Mouse (Mus musculus) megakaryocyte-erythroid progenitor cell, adult 5-6 weeks (primary cell): ENCODE measurements around the gene G6pc3. TPM values are rescaled to one million over a fixed set of nuclear protein-coding genes. Genes with fewer than 3 reads are reported as not detected.

Experiments
- ATAC-seq: replicated peaks from 2 replicates; pipeline ENCODE4 v1.8.0; 2016; ENCODE audit warnings: mild to moderate bottlenecking, inconsistent platforms; ENCODE audit not compliant: severe bottlenecking, poor library complexity, low FRiP score, low TSS enrichment
- total RNA-seq, 2 experiments: library from RNA; stranded (forward) in 1 of 2; stranded (reverse) in 1 of 2; fragments of 200-1000, 215-1000 nt in 1 of 2; fragments of >200 nt in 1 of 2; fragmentation: Nextera tagmentation in 1 of 2; gene quantifications; 2 replicates each; pipeline ENCODE4 v1.2.3; 2014 to 2017

The G6pc3 gene
- total RNA-seq, 2 experiments from 2014 or later: 59.4 to 93.3 TPM

DNA sequence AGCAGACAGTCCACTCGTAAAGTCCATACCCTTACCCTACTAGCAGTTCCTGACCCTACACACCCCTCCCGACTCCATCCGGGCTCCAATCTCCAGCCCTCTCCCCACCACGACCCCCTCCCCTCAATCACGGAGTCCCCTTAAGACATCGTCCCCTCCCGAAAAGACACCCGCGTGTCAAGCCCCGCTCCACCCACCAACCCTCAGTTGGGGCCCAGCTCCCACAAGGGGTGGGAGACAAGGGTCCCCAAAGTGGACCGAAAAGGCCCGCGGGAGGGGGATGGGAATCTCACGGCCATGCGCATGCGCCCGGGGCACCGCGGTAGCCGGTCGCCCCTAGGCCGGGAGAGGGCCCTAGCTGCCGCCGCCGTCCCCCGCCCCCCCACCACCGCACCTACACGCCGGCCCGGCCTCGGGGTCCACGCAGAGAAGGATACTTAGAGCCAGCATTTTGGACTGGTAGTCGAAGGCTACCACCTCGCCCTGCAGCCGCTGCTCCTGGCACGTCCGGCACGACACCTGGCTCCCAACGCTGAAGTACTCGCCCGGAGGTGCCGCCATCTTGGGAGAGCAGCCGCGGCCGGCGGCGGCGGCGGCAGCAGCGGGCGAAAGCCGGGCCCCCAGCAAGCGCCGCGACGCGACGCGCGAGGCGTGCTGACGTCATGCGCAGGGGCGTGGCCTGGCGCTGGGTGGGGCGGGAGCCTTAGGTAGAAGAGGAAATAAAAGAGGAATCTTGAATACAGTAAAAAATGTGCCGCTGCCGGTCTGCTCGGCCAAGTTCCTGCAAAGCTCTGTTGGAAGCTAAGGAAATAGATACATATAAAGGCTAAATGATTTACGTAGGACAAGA is 4.5 kb upstream of the G6pc3 start, which contains the start of gene Lsm12:
Gene Lsm12, minus strand, starts transcription at position 651 of the 850 bp plus-strand sequence.
- ATAC-seq: peak; percentile 74

- ATAC-seq: no peak
Measured at GRCm38 (mm10) chr11:102185677-102186076, 3.7 kb upstream of the G6pc3 start.

DNA sequence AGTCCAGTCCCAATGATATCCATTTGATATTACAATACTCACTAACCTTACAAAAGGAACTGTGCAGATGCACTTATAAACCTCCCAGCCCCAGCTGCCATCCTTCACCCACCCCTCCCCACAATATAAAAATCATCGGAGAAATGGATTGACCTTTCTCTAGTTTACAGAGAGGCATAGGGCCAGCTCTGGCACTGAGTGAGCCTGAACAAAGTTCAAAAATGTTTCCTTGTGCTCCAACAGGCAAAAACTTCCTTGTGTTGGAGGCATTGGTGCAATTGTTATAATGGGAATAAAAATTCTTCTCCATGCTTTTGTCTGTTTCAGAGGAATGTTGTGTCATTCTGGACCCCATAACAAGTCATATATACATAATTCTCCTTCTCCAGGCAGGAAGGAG is 3.2 kb upstream of the G6pc3 start:
- no peak for ATAC-seq

DNA sequence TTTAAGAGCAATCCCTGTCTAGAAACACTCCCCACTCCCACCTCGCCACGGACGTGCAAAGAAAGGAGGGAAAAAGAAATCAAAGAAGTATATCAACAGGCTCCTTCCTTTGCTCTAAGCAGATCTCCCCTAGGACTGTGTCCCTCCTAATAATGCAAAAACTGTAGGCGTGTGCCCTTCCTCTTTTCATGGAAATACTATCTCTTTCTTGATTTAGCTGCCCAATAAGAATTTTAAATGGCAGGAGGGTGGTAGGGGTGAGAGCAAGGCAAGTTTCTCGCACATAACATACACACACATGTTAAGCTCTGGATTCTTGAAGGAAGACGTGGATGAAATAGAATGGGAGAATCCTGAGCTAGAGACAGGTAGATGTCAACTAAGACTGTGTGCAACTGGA is 440 bp upstream of the G6pc3 start:
- ATAC-seq: no peak

- no peak for ATAC-seq
Measured at GRCm38 (mm10) chr11:102190848-102191247, 1.4 kb downstream of the G6pc3 start.

GRCm38 (mm10) chr11:102193657-102194440 is 4.4 kb downstream of the G6pc3 start:
- ATAC-seq: no peak

DNA sequence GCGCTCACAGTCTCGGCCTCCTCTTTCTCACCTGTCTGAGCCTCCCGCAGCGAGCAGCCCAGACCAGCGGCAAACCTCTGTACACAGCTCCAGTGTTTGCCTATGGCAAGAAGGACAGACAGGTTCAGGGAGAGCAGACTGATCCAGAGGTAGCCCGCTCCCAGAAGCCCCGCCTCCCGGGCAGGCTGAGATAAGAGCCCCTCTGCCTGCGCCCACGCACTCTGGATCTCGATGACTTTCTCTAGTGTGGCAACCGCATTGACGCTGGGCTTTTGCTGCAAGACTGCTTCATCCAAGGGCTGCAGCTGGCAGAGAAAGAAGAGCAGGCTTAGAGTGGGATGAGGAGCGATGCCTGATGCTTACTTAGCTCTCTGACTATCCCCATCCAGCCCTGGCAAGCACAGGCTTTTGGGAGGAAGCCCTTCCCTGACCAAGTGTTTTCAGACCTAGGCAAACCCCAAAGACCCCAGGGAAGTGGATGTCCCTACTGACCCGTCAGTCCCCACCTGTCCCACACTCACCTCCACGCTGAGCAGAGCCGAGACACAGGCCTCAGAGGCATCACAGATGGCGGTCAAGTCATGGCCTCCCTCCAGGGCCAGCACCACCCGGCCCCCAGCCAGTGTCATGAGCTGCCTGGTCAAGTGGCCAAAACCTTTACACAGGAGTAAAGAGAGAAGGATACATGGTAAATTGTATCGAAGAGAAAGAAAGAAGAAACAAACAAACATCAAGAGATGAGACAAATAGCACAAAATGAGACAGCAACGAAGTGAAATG is 6.8 kb downstream of the G6pc3 start:
- peak; percentile 39; the same call in 1 of the 2 replicates for ATAC-seq

DNA sequence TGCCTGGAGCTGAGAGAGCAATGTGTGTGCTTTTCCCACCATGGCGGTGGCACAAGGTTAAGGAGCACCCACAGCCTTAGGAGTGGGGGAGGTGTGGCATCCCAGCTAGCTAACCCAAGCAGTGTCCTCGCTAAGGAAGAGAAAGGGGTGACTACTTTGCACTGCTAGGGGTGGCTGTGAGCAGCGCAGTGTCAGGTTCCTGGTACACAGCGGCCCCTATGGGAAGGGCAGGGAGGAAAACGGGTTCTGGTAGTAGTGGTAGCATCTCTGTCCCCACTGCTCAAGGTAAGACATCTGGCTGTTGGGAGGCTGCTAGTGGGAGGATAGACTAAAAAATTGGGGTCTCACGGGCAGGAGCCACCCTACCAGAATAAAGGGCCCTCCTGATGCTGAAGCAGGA is 8.8 kb downstream of the G6pc3 start:
- no peak for ATAC-seq

GRCm38 (mm10) chr11:102199856-102200255 is 10.4 kb downstream of the G6pc3 start:
- no peak for ATAC-seq

GRCm38 (mm10) chr11:102201408-102201821 is 12.0 kb downstream of the G6pc3 start:
- ATAC-seq: no peak

DNA sequence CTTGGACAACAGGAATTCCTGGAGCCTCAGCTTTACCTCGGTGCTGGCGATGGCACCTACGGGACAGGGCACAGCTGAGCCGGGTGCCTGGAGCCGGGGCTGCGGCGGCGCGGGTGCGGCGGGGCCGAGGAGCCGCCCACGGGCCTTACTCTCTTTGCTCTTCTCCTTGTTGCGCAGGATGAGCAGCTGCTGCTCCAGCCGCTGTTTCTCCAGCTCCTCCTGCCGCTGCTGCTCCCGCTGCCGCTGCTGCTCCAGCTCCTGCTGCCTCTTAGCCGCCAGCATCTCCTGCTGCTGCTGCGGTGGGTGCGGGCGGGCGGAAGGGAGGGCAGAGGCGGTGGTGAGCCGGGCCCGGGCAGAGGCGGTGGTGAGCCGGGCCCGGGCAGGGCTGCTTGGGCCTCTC is 17.1 kb downstream of the G6pc3 start:
- no peak for ATAC-seq

GRCm38 (mm10) chr11:102207825-102208777 is 18.7 kb downstream of the G6pc3 start:
- ATAC-seq: no peak

DNA sequence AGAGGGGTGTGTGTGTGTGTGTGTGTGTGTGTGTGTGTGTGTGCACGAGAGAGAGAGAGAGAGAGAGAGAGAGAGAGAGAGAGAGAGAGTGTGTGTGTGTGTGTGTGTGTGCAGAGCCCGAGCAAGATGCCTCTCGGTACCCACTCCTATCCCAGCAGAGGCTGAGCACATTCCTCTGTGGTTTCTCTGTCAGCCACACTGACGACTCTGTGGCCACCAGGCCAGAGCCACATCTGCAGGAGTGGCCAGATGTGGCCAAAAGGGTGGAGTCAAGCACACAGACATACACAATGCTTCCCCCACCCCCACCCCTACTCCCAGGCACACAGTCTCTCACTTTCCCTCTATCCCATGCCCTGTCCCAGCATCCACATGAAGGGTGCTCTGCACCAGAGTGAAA is 19.4 kb downstream of the G6pc3 start:
- no peak for ATAC-seq

DNA sequence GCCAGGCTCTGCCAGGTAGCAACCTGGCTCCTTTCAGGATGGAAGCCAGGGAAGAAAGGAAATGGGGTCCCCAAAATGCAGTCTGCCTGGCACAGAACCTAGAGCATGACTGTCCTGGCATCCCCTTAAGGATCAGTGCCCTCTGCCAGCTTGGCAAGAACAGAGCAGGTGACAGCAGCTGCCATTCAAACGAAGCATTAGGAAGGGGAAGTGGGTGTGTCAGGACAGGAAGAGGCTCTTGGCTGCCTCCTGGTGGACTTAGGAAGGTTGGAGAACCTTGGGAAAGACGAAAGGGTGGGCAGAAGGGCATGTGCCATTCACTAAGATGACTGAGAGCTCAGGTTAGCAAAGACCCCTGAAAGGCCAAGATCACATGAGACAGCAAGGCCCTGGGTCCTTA is 20.3 kb downstream of the G6pc3 start:
- ATAC-seq: peak; percentile 69

- no peak; the same call in 1 of the 2 replicates for ATAC-seq
Measured at GRCm38 (mm10) chr11:102210185-102210584, 20.8 kb downstream of the G6pc3 start.

DNA sequence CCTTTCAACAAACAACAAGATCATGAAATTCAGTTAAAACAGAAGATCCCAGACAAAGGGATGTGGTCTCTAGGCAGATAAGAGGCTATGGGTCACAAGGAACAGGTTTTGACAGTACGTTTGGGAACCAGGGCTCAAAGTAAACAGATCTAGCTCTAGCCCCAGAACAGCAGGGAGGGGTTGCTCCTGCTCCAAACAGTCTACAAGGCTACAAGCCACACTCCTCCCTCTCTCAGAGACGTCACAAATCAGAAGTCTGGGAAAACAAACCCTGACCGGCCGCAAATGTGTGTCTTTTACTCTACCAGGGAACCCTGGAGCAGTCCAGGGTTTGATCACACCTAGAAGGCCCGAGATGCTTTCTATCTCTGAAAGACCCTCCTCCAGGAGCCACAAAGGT is 21.6 kb downstream of the G6pc3 start:
- ATAC-seq: no peak

- no peak for ATAC-seq
Measured at GRCm38 (mm10) chr11:102211936-102212341, 22.5 kb downstream of the G6pc3 start.

GRCm38 (mm10) chr11:102214430-102215156 is 25.2 kb downstream of the G6pc3 start:
- no peak for ATAC-seq
